Mouse (Mus musculus) urinary bladder, postnatal 25 days (tissue): ENCODE measurements around the gene Zfp36l3.
"Not testable (repeated sequence)": the region's sequence is repeated elsewhere in the genome, so short reads cannot be mapped to it uniquely, and the experiment has no call there.

ENCODE experiments used
- DNase-seq: peaks from one replicate; pipeline ENCODE4 v3.0.0; 2022; ENCODE audit warnings: low spot score

Gene Zfp36l3

GRCm38 (mm10) chrX:53776276-53776675 lies at the start of gene Zfp36l3:
Gene Zfp36l3 (minus strand): TSS chrX:53776394.
- DNase-seq, result no peak

GRCm38 (mm10) chrX:53799074-53799473 lies 22.9 kb upstream of the Zfp36l3 start:
- no peak for DNase-seq

DNA sequence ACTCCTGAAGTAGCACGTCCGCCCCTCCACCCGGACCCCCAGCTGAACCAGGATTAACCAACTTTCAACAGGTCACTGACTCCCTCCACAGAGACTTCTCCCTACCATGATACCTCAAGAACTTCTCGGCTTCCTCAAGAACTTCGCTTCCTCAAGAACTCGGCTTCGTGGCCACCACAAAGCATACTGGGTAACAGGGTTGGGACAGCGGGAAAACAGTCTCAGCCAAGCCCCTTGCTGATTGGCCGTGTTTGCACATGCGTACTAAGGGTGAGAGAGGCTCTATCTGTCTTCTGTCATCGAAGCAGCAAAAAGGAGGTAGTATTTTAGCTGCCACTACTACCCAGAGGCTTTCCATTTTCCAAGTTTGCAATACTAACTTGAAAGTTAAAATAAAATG lies 21.3 kb upstream of the Zfp36l3 start, which contains the start of gene Xlr:
Gene Xlr (minus strand): TSS at position 188 of the 400 bp plus-strand sequence.
- not testable (repeated sequence) for DNase-seq

DNA sequence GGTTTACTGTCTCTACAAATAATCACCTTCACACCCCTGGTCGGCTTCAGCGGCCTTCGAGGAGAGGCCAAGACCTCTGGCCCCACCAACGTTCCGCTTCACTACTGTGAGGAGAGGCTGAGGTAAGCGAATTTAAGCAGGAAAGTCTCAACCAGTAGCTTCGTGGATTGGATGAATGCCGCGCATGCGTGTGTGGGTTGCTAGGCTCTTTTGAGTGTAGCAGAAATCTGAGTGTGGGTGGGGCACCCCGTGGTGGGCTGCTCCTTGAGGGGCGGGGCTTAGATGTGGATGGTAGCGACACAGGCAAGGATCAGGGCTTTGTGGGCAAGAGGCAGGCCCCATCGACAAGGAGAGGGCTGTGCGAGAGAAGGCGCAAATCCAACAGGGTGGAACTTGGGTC lies 18.5 kb downstream of the Zfp36l3 start, which contains the start of gene 1700013H16Rik:
Gene 1700013H16Rik (minus strand): TSS at position 96 of the 400 bp plus-strand sequence.
- no peak for DNase-seq

- DNase-seq, result no peak
These were observed 23.3 kb downstream of the Zfp36l3 start for GRCm38 (mm10) chrX:53752851-53753250.

DNA sequence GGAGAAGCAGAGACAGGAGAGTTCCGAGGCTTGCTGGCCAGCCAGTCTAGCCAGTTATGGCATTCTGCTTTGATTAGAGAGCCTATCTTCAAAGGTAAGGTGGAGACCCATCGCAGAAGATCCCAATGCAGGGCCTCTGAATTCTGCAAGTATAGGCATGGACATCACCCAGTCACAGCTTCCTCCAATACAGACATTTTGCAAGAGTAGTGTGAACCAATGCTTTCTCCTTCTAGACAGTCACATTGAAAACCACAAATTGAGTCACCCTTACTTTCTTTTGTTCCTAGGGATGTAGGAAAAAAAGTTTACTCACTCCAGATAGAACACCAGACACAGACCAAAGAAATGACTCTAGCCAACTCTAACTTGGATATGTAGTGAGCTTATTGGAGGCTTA lies 47.2 kb downstream of the Zfp36l3 start:
- no peak for DNase-seq

GRCm38 (mm10) chrX:53724596-53724995 lies 51.6 kb downstream of the Zfp36l3 start, which contains the start of gene 4930502E18Rik:
Gene 4930502E18Rik (plus strand): TSS chrX:53724826.
- no peak for DNase-seq
